Mouse (Mus musculus): ENCODE data around the gene Hivep1.

Hivep1 gene

DNA sequence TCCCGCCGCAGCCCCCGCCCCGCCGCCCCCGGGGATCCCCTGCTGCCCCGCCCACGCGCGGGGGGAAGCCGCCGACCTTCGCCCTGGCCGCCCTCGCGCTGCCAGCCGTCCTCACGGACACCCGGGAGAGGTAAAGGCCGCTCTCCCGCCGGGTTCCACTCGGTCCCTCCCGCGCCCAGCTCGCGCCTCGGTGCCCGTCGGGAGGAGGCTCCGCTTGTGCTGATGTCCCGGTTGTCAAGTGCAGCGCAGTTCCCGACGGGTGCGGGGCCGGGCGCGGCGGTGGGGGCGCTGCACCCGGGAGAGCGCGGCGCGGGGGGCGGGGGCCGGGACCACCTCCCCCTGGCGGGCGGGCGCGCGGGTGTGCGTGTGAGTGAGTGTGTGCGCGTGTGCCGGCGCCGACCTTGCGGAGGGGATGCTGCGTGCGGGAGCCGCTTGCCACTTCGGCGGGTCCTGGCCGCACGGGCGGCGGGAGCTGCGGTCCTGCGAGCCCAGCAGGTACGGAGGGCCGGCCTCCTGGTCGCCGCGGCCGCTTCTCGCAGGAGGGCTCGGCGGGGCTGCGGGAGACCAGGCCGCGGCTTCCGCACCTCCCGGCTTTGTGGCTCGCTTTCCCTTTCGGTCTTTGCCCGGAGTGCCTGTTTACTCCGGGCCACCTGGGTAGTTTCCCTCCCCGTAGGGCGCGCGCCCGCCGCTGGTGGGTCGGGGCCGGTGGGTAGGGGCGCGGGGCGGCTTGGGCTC is at the start of gene Hivep1:
TSS of gene Hivep1 (plus strand) at position 61 of the 735 bp plus-strand sequence.
- peak; percentile 20 for DNase-seq (ENCODE audit: low read depth)

GRCm38 (mm10) chr13:42015484-42016045 is 36.3 kb upstream of the Hivep1 start:
- no peak for DNase-seq (ENCODE audit: low read depth)

DNA sequence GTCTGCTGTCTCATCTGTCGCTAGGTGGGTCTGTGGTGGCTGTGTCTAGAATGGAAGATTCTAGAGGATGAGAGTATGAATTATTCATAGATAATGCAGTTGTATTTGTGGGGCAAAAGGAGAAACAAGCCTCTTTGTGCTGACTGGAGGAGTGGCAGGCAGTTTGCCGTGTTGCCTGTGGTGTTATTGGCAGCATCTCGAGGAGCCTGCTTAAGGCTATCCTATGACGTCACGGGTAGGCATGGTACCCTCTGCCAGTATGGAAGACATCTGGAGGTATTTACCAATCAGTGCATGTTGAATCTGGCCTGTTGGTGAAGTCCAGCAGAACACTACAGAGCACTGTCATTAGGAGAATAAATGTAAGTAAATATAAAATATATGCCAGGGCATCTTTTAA is 35.6 kb upstream of the Hivep1 start:
- DNase-seq (ENCODE audit: low read depth) = no peak

GRCm38 (mm10) chr13:42018356-42018755 is 33.5 kb upstream of the Hivep1 start:
- DNase-seq (ENCODE audit: low read depth) = no peak

GRCm38 (mm10) chr13:42041203-42041602 is 10.6 kb upstream of the Hivep1 start:
- DNase-seq (ENCODE audit: low read depth) = no peak

GRCm38 (mm10) chr13:42043431-42043830 is 8.4 kb upstream of the Hivep1 start:
- DNase-seq (ENCODE audit: low read depth) = no peak

- no peak for DNase-seq (ENCODE audit: low read depth)
These were observed 2.6 kb upstream of the Hivep1 start for GRCm38 (mm10) chr13:42048991-42049773.

GRCm38 (mm10) chr13:42049774-42050125 is 2.1 kb upstream of the Hivep1 start:
- DNase-seq (ENCODE audit: low read depth) = no peak

DNA sequence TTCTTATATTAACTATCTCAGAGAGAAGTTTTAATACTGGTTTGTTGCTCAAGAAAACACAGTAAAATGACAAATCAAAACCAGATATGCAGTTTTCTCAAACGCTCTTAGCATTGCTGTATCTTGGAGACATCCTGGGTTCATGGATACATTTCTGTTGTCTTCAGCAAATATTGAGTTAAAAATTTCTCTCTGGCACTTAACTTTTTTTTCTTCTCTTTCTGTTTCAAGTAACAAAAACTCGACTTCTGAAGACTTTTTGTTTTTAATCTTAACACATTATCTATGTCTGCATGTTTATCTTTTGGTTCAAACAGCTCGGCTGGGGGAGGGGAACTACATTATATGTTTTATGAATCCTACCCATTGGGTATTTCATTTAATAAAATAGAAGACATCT is 1.7 kb upstream of the Hivep1 start:
- peak; percentile 24 for DNase-seq (ENCODE audit: low read depth)

DNA sequence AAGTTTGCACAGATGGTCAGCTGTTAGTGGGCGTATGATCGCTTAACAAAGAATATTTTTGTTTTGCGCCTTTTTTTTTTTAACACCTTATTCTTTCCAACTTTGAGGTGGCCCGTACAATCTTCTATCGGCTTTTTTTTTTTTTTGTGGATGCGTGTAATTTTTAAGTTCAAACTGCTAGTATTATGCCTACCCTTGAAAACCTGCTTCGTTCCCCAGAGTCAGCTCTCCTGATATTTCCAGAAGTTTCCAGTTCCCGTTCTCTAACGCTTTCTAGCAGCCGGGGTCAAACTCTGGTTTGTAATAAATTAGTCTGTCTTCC is 980 bp upstream of the Hivep1 start:
- DNase-seq (ENCODE audit: low read depth) = no peak

GRCm38 (mm10) chr13:42051202-42051906 is 467 bp upstream of the Hivep1 start:
- DNase-seq (ENCODE audit: low read depth) = peak; percentile 87

- peak; percentile 74 for DNase-seq (ENCODE audit: low read depth)
These were observed 1.1 kb downstream of the Hivep1 start for GRCm38 (mm10) chr13:42052696-42053541.

DNA sequence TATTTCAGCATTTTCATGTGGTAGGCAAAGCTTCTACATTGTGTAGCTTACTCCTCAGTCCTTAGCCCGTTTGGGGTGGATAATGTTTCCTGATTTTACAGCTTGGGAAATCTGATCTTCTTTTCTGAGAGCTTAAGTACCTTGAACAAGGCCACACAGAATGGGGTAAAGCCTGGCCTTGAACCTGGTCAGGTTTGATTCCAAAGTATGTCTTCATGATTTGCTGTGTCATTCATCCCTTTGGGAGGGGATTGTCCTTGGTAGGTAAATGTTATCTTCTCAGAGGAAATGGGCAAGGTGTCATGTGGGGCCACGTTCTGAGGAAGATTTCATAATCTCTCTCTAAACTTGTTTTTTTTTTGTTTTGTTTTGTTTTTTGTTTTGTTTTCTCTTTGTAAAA is 1.8 kb downstream of the Hivep1 start:
- peak; percentile 25 for DNase-seq (ENCODE audit: low read depth)

DNA sequence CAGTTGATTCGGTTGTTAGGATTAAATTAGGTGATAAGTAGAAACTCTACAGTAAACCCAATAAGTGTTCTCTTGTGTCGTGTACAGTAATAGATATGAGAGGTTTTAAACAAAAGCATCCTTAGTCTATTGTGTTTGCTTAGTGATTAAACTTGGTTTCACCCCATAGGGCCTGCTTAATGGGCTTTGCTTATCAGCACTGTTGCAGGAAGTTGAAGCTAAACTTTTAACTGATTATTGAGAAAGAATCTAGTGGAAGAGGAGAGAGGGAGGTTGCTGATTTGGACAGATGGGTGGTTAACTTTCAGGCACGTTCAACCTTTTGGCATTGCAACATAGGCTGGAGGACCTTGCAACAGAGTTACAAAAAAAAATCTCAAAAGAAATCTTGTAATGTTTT is 2.3 kb downstream of the Hivep1 start:
- peak; percentile 48 for DNase-seq (ENCODE audit: low read depth)

DNA sequence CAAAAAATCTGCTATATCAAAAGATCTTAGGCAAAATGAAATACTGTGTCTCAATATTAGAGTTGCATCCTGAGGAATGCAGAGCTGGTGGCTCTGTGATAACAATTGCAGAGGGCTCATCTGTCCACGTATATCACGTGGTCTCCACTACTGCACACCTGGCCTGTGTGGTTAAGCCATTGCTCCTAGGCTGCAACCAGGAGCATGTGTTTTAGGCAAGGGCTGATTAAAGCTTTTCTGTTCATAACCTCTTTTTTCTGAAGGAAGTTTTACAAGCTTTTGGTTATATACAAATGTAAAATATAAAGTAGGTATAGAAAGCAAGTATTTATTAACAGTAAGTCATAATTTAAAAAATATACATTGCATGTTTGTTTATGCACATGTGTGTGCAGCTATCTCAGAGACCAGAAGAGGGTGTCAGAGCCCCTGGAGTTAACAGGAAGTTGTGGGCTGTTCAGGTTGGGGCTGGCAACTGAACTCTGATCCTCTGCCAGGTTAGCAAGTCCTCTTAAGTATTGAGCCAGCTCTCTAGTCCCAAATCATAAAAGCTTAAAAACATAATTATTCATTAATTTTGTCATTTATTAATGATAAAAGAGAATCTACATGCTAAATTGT is 5.0 kb downstream of the Hivep1 start:
- DNase-seq (ENCODE audit: low read depth) = no peak

GRCm38 (mm10) chr13:42060846-42061630 is 9.2 kb downstream of the Hivep1 start:
- no peak for DNase-seq (ENCODE audit: low read depth)

GRCm38 (mm10) chr13:42064257-42064656 is 12.4 kb downstream of the Hivep1 start:
- DNase-seq (ENCODE audit: low read depth) = peak; percentile 34

GRCm38 (mm10) chr13:42070236-42070635 is 18.4 kb downstream of the Hivep1 start:
- DNase-seq (ENCODE audit: low read depth) = no peak

- no peak for DNase-seq (ENCODE audit: low read depth)
These were observed 19.2 kb downstream of the Hivep1 start for GRCm38 (mm10) chr13:42071011-42071410.

DNA sequence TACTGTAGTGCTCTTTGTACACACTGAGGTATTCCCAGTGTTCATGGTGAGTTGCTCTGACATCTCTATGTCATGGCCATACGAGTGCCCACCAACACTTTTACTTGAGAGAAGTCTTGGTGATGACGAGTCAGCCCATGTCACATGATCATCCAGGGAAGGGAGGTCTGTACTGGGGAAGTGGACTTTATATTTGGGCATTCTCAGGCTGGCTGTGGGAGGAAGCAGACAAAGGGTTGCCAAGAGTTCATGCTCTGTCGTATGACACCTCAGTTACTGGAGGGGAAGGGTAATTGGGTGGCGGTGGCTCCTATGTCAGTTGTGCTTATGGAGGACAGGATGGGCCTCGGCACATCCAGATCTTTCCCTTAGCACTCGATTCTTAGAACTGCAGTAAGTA is 21.5 kb downstream of the Hivep1 start:
- DNase-seq (ENCODE audit: low read depth) = no peak
